ENCODE assay signal across 8 mouse cellular contexts in the genomic region with DNA sequence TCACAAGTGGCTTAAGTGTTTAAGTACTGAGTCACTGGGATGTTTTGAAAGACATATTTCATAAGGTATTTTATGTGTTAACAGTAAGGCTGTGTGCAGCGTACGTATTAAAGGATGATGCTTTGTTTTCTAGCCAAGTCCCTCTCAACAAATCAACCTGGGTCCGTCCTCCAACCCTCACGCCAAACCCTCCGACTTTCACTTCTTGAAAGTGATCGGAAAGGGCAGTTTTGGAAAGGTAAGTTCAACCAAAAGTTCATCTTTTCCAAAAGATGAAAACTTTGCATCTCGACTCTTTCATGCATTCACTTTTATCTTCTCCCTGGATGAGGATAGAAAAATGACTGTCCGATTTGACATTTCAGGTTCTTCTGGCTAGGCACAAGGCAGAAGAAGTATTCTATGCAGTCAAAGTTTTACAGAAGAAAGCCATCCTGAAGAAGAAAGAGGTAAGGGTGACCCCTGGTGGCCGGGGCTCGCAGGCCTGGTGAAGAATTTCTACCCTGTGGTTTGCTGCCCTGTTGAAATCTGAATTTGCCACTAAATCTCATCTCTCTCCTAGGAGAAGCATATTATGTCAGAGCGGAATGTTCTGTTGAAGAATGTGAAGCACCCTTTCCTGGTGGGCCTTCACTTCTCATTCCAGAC.
DNase-seq lines count a peak whose midpoint lies in the region; ATAC-seq lines count a peak whose summit lies in the region.

No protein-coding gene starts in this region.

- peaks cover 15% of the 10 kb centered on the region; the same call in 1 of the 2 replicates for H3K4me1 ChIP-seq in embryonic facial prominence, embryonic 12.5 days
- H3K4me1 ChIP-seq in heart, embryonic 11.5 days (ENCODE audit: control insufficient read depth, insufficient read depth, low read length): 0 out of 2 replicates have a peak, but pooled peaks cover 4% of the 10 kb centered on the region
- peaks cover 20% of the 10 kb centered on the region for H3K4me1 ChIP-seq in kidney, embryonic 16.5 days (ENCODE audit: insufficient read depth, low read length)
- peaks cover 25% of the 10 kb centered on the region for H3K4me1 ChIP-seq in liver, embryonic 13.5 days (replicated peaks)
- H3K4me1 ChIP-seq in neural tube, embryonic 11.5 days (ENCODE audit: control insufficient read depth, insufficient read depth, low read length): peaks cover 6% of the 10 kb centered on the region

- peaks cover 6% of the 10 kb centered on the region; the same call in 1 of the 2 replicates for H3K36me3 ChIP-seq in embryonic facial prominence, embryonic 12.5 days
- no peaks in the 10 kb centered on the region for H3K36me3 ChIP-seq in heart, embryonic 11.5 days (ENCODE audit: control insufficient read depth, insufficient read depth, low read length)
- peaks cover 15% of the 10 kb centered on the region for H3K36me3 ChIP-seq in kidney, embryonic 16.5 days (ENCODE audit: insufficient read depth, low read length)
- H3K36me3 ChIP-seq in liver, embryonic 13.5 days: peaks cover 17% of the 10 kb centered on the region
- H3K36me3 ChIP-seq in neural tube, embryonic 11.5 days (ENCODE audit: control insufficient read depth, insufficient read depth, low read length): no peaks in the 10 kb centered on the region

- H3K9ac ChIP-seq in embryonic facial prominence, embryonic 12.5 days: no peak overlapping the region
- H3K9ac ChIP-seq in heart, embryonic 11.5 days (ENCODE audit: low read depth, low read length): no peak overlapping the region
- peak overlapping the region; percentile 48 for H3K9ac ChIP-seq in kidney, embryonic 16.5 days (replicated peaks; ENCODE audit: low read length)
- H3K9ac ChIP-seq in liver, embryonic 13.5 days: no peak overlapping the region
- H3K9ac ChIP-seq in neural tube, embryonic 11.5 days (ENCODE audit: low read length): no peak overlapping the region

- H3K9me3 ChIP-seq in embryonic facial prominence, embryonic 12.5 days: no peaks in the 10 kb centered on the region
- no peaks in the 10 kb centered on the region for H3K9me3 ChIP-seq in heart, embryonic 11.5 days (replicated peaks; ENCODE audit: control insufficient read depth, low read length)
- H3K9me3 ChIP-seq in kidney, embryonic 16.5 days (ENCODE audit: low read length): no peaks in the 10 kb centered on the region
- no peaks in the 10 kb centered on the region for H3K9me3 ChIP-seq in liver, embryonic 13.5 days (replicated peaks)
- no peaks in the 10 kb centered on the region for H3K9me3 ChIP-seq in neural tube, embryonic 11.5 days (ENCODE audit: control insufficient read depth, low read length)

- peak; percentile 86 for DNase-seq in 3T3-L1 (ENCODE audit: low read depth, low spot score)
- DNase-seq in adrenal gland, adult 2 months: peak; percentile 79
- DNase-seq in liver, embryonic 13.5 days: peak; percentile 50
- DNase-seq in neural tube, embryonic 11.5 days (ENCODE audit: low spot score): peak; percentile 77
- DNase-seq in thymus, adult 18-20 months: peak; percentile 48 to 57

- H3K4me2 ChIP-seq in embryonic facial prominence, embryonic 12.5 days (replicated peaks): peak overlapping the region; percentile 41
- H3K4me2 ChIP-seq in heart, embryonic 11.5 days: peak overlapping the region; percentile 85
- H3K4me2 ChIP-seq in kidney, embryonic 16.5 days (replicated peaks; ENCODE audit: low read depth, low read length): peak overlapping the region; percentile 85
- H3K4me2 ChIP-seq in liver, embryonic 13.5 days: peak overlapping the region; percentile 86
- H3K4me2 ChIP-seq in neural tube, embryonic 11.5 days (ENCODE audit: low read depth): no peak overlapping the region

- H3K27ac ChIP-seq in embryonic facial prominence, embryonic 12.5 days: no peak overlapping the region
- H3K27ac ChIP-seq in heart, embryonic 11.5 days (ENCODE audit: low read depth, low read length): no peak overlapping the region
- H3K27ac ChIP-seq in kidney, embryonic 16.5 days (ENCODE audit: low read length): no peak overlapping the region
- no peak overlapping the region for H3K27ac ChIP-seq in liver, embryonic 13.5 days
- H3K27ac ChIP-seq in neural tube, embryonic 11.5 days (ENCODE audit: low read depth, low read length): no peak overlapping the region

- ATAC-seq in embryonic facial prominence, embryonic 12.5 days (ENCODE audit: insufficient number of reproducible peaks, insufficient read depth, low FRiP score, low TSS enrichment): no peak
- ATAC-seq in heart, embryonic 11.5 days (replicated peaks; ENCODE audit: insufficient number of reproducible peaks, low FRiP score, low TSS enrichment): no peak
- ATAC-seq in kidney, embryonic 16.5 days (ENCODE audit: low FRiP score, low TSS enrichment): no peak
- ATAC-seq in liver, embryonic 13.5 days (ENCODE audit: low read depth): no peak
- no peak for ATAC-seq in neural tube, embryonic 11.5 days (ENCODE audit: insufficient read depth, low FRiP score, low TSS enrichment)

- H3K4me3 ChIP-seq in embryonic facial prominence, embryonic 12.5 days: peak overlapping the region; percentile 27
- H3K4me3 ChIP-seq in heart, embryonic 11.5 days (ENCODE audit: low read depth, low read length): peak overlapping the region; percentile 32
- H3K4me3 ChIP-seq in kidney, embryonic 16.5 days (ENCODE audit: low read length): peak overlapping the region; percentile 76
- peak overlapping the region; percentile 64 for H3K4me3 ChIP-seq in liver, embryonic 13.5 days (replicated peaks)
- H3K4me3 ChIP-seq in neural tube, embryonic 11.5 days (ENCODE audit: low read depth, low read length): no peak overlapping the region

- H3K27me3 ChIP-seq in embryonic facial prominence, embryonic 12.5 days: 0 out of 2 replicates have a peak, but pooled peaks cover 6% of the 10 kb centered on the region
- H3K27me3 ChIP-seq in heart, embryonic 11.5 days (ENCODE audit: control insufficient read depth, insufficient read depth, low read length): no peaks in the 10 kb centered on the region
- peaks cover 5% of the 10 kb centered on the region; the same call in 1 of the 2 replicates for H3K27me3 ChIP-seq in kidney, embryonic 16.5 days (ENCODE audit: insufficient read depth, low read length)
- peaks cover 36% of the 10 kb centered on the region for H3K27me3 ChIP-seq in liver, embryonic 13.5 days
- 0 out of 2 replicates have a peak, but pooled peaks cover 11% of the 10 kb centered on the region for H3K27me3 ChIP-seq in neural tube, embryonic 11.5 days (ENCODE audit: control insufficient read depth, insufficient read depth, low read length)

- WGBS in embryonic facial prominence, embryonic 12.5 days: 62% methylated on average over 11 of the region's 11 CpGs
- 61% methylated on average over 11 of the region's 11 CpGs for WGBS in heart, embryonic 11.5 days (ENCODE audit: insufficient replicate concordance)
- WGBS in kidney, embryonic 16.5 days: 50% methylated on average over 11 of the region's 11 CpGs
- 49% methylated on average over 11 of the region's 11 CpGs for WGBS in liver, embryonic 13.5 days (ENCODE audit: insufficient replicate concordance)
- WGBS in neural tube, embryonic 11.5 days: 67% methylated on average over 11 of the region's 11 CpGs
